Comparison of ENCODE assay signal across 17 mouse cellular contexts in the genomic region with DNA sequence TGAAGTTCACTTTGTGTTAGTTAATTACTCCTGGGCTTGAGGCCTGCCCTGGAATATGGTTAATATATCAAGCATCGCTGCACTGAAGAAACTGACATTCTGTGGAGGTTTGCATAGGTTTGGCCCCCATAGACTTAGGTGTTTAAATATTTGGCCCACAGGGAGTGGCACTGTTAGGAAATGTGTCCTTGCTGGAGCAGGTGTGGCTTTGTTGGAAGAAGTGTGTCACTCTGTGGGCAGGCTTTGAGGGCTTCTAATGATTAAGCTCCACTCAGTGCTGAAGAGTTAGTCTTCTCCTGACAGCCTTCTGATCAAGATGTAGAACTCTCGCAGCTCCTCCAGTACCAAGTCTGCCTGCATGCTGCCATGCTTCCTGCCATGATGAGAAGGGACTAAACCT.
"Had no signal": no experiment of that assay in that cellular context is flagged by ENCODE, and none has a peak within 500 bp of the region (broad histone marks: within the 10 kb centered on the region; RNA-seq: fewer than 3 reads in every experiment).

No protein-coding gene starts in this region.

- H3K4me1 ChIP-seq: intestine, embryonic 15.5 days; limb, embryonic 12.5 days; limb, embryonic 15.5 days had no signal

- H3K27me3 ChIP-seq: intestine, embryonic 15.5 days; limb, embryonic 12.5 days; limb, embryonic 15.5 days had no signal

- H3K4me3 ChIP-seq: intestine, embryonic 15.5 days; limb, embryonic 12.5 days; limb, embryonic 15.5 days had no signal

- H3K27ac ChIP-seq: intestine, embryonic 15.5 days; limb, embryonic 12.5 days; limb, embryonic 15.5 days; liver, embryonic 14.5 days had no signal

- DNase-seq: kidney, adult 18-20 months; kidney, adult 9 months; kidney, postnatal 14 days; kidney, postnatal 4 days; left cerebral cortex, postnatal 4 days; liver, postnatal 0 days; midbrain, embryonic 14.5 days; retina, postnatal 1 day; thymus, adult 18-20 months; thymus, postnatal 36 days had no signal

- H3K9ac ChIP-seq: intestine, embryonic 15.5 days; limb, embryonic 12.5 days; limb, embryonic 15.5 days; liver, embryonic 14.5 days; liver, postnatal 0 days had no signal

- H3K4me2 ChIP-seq: intestine, embryonic 15.5 days; limb, embryonic 12.5 days; limb, embryonic 15.5 days; liver, embryonic 11.5 days; midbrain, embryonic 11.5 days had no signal

- H3K9me3 ChIP-seq: intestine, embryonic 15.5 days; limb, embryonic 12.5 days; limb, embryonic 15.5 days had no signal

- H3K36me3 ChIP-seq: intestine, embryonic 15.5 days; limb, embryonic 12.5 days; limb, embryonic 15.5 days had no signal

- ATAC-seq: hindbrain, embryonic 16.5 days; intestine, embryonic 15.5 days; liver, postnatal 0 days had no signal
